Mouse (Mus musculus) retina, postnatal 1 day (tissue): ENCODE measurements around the gene Fam50b.

ENCODE experiments used
- DNase-seq: peaks from one replicate; pipeline ENCODE4 v3.0.0-alpha.2; 2012

Gene Fam50b

GRCm38 (mm10) chr13:34739071-34739470, 4.4 kb downstream of the Fam50b start:
- no peak for DNase-seq

DNA sequence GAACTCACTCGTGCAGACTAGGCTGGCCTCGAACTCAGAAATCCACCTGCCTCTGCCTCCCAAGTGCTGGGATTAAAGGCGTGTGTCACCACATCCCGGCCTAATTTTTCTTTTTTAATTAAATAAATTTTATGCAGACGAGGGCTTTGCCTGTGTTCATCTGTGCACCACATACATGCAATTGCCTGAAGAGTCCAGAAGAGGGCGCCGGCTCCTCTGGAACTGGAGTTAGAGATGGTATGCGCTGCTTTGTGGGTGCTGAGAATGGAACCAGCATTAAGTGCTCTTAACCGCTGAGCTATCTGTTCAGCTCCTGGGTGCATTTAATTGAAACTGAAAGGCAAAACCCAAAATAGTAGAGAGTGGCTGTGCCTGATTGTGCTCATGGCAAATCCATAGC, 6.6 kb downstream of the Fam50b start:
- no peak for DNase-seq

- no peak for DNase-seq
These were observed 7.3 kb downstream of the Fam50b start for GRCm38 (mm10) chr13:34741813-34742568.

DNA sequence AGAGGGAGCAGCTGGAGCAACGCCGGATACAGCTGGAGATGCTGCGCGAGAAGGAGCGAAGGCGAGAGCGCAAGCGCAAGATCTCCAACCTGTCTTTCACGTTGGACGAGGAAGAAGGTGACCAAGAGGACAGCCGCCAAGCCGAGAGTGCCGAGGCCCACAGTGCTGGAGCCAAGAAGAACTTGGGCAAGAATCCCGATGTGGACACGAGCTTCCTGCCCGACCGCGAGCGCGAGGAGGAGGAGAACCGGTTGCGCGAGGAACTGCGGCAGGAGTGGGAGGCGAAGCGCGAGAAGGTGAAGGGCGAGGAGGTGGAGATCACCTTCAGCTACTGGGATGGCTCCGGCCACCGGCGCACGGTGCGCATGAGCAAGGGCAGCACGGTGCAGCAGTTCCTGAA, 12.2 kb downstream of the Fam50b start:
- no peak for DNase-seq

DNA sequence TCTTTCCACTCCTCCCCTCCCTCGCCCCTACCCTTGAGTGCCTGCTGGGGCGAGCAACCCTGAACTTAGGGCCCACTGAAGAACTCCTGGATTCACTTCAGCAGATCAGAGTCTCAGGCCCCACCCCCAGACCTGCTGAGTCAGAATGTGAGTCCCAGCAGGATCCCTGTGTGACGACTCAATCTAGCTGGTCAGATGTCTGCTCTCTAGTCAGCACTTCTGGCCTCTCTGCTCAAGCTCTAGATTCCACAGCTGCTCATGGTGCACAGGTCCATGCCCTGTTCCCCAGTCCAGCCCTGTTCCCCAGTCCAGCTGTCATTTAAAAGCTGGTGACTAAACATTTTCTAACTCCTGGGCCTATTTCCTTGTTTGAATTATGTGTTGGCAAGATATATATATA, 13.9 kb downstream of the Fam50b start:
- DNase-seq = no peak

DNA sequence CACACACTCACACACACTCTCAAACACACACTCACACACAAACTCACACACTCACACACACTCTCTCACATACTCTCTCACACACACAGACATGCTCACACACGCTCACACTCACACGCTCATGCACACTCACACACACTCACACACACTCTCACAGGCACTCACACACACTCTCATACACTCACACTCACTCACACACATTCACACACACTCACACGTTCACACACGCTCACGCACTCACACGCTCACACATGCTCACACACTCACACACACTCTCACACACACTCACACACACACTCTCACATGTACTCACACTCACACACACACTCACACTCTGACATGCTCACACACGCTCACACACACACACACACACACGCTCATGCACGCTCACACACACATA, 24.6 kb downstream of the Fam50b start:
- DNase-seq = no peak

GRCm38 (mm10) chr13:34760518-34761287, 26.1 kb downstream of the Fam50b start:
- peak; percentile 36 for DNase-seq

GRCm38 (mm10) chr13:34762136-34762535, 27.5 kb downstream of the Fam50b start:
- peak; percentile 12 for DNase-seq

- DNase-seq = no peak
These were observed 28.2 kb downstream of the Fam50b start for GRCm38 (mm10) chr13:34762865-34763264.

- DNase-seq = no peak
These were observed 30.6 kb downstream of the Fam50b start for GRCm38 (mm10) chr13:34765269-34765668.

DNA sequence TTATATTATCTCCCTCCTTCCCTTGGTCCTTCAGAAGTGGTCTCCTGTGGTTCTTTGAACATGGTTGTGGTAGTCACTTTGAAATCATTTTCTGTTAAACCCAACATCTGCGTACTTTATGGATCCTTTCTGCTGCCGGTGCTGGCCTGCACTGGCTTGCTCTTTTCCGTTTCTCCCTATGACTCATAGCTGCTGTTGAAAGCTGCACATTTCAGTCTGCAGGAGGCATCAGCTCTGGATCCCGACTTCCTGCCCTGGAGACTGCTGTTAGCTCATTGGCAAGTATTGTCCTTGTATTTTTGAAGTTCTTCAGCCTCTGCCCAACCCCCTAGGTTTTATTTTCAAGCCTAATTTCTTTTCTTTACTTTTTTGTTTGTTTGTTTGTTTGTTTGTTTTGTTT, 31.9 kb downstream of the Fam50b start:
- no peak for DNase-seq

DNA sequence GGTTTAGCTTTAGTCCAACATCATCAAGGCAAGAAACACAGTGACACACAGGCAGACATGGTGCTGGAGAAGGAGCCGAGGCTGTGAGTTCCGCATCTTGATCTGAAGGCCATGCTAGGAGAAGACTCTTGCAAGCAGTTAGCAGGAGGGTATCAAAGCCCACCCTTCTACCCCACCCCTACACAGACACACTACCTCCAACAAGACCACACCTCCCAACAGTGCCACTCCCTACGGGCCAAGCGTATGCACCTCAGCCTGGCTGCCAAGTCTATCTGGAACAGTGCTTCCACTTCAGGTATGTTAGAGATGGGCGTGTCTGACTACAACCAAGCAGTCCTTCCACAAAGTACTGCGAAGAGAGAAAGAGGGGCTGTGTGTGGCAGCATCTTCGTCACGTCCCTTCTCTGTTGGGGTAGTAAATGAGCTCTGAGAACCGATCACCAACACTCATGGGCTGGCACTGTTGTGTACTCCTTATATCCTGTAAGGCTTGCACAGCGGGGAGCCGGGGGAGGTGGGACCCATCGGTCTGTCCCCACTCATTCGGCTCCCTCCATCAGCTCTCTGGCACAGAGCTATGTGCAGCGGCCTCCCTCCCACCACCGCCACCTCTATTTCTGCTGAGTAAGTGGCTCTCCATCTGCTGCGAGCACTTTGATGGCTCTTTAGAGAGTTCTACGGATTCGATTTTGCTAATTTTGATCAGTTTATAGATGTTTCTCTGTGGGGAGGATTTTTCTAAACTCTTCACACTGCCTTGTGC, 33.1 kb downstream of the Fam50b start:
- DNase-seq = no peak

DNA sequence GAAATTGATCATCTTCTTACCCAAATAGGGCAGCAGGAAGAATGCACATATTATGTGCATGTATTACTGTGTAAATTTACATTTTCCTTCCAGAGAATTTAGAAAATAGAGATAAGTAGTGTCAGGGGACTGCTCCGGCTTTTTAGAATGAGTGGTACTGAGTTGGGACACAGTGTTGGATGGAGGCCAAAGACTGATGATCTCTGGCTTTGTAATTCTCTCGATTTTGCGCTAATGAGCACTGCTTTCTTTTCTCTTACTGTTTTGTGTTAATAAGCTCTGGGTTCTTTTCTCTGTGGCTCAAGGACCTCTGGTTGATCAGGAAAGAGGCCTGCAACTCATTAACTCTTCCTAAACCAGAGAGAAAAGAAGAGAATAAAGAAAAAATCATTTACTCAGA, 42.1 kb downstream of the Fam50b start:
- peak; percentile 44 for DNase-seq

DNA sequence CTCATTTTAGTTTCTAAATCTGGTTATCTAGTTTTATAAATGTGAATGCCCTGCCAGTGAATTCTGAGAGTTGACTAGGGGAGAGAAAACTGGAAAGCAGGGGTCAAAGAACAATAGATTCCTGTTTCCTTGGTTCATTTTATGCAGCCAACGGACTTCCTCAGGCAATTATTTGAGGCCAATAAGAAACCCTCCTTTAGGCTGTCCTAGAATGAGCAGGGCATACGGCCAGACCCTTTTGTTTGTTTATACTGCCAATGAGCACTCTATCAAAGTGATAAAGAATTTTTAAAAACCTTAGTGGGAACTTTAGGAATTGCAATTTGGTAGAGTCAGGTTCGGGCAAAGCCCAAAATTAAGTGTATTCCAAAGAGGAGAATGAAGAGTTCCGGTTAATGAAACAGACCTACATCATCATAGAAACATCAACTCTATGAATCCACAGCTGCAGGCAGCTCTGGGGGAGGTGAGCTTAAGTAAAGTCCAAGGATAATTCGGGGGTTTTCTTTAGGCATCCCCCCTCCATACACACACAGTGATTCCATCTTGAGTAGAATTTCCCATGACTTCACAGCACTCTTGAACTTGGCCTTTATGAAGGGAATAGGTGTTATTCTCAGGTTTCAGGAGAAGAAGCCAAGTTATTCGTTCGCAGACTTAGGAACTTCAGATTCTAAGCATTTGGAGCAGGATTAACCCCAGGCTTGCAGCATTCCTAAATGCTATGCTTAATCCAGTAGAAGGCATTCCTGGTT, 46.4 kb downstream of the Fam50b start:
- peak; percentile 33 for DNase-seq

- DNase-seq = no peak
These were observed 47.0 kb downstream of the Fam50b start for GRCm38 (mm10) chr13:34781611-34782009.

GRCm38 (mm10) chr13:34784818-34785217, 50.2 kb downstream of the Fam50b start:
- DNase-seq = no peak

- DNase-seq = no peak
These were observed 52.0 kb downstream of the Fam50b start for GRCm38 (mm10) chr13:34786634-34787033.

GRCm38 (mm10) chr13:34787546-34787945, 52.9 kb downstream of the Fam50b start:
- DNase-seq = no peak

GRCm38 (mm10) chr13:34789176-34789818, 54.6 kb downstream of the Fam50b start:
- DNase-seq = no peak

DNA sequence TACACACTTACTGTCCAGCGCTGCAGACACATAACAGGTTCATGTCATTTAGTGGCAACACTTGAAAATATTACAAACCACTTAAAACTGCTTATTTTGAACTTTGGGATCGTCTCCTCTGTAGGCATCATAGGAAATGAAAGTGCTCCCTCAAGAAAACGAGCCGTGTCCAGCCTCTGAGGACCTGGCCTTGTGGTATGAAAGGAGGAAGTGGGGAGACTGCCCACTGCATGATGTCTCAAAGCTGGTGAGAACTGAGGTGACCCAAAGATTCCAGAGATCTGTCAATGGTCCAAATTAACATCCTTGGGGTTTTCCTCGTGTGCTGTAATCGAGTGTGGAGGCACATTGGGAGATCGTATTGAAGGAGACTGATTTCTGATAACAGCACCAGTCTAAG, 58.4 kb downstream of the Fam50b start:
- no peak for DNase-seq

DNA sequence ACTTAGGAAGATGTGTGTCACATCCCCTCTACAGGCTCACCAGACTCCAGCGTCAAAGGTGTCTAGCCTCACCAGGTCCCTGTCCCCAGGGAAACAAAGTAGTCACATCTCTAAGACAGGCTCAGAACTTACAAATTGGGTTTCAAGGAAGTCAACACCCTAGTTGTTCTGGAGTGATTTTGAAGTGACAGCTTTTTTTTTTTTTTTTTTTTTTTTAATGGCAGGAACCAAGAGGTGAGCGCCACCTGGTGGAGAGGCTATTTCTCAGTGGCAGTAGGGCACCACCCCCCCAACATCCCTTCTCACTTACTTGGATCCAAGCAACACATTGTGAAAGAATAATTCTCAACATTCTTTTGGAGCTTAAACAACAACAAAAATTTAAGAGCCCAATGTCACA, 59.2 kb downstream of the Fam50b start:
- peak; percentile 30 for DNase-seq

- DNase-seq = no peak
These were observed 59.8 kb downstream of the Fam50b start for GRCm38 (mm10) chr13:34794426-34794825.
